Mouse (Mus musculus) intestine, postnatal 0 days (tissue): ENCODE measurements around the gene Slc25a41. TPM values are rescaled to one million over a fixed set of nuclear protein-coding genes. Genes with fewer than 3 reads are reported as not detected.

ENCODE experiments used
- ATAC-seq: fragments of 200-750 bp; cut with Nextera tagmentation; 2 replicates; pipeline ENCODE4 v1.8.0; 2017; ENCODE audit warnings: mild to moderate bottlenecking, moderate TSS enrichment, moderate library complexity
- H3K27ac ChIP-seq: fragments of 300-500 bp; sonication (generic); 2 replicates; pipeline ENCODE4 v1.5.1; 2014; ENCODE audit warnings: mild to moderate bottlenecking, low read depth, low read length, moderate library complexity
- H3K27me3 ChIP-seq: fragments of 300-500 bp; sonication (generic); replicated peaks from 2 replicates; pipeline ENCODE4 v1.6.1; 2014; ENCODE audit warnings: low read length, mixed read lengths; ENCODE audit not compliant: control insufficient read depth, insufficient read depth
- H3K36me3 ChIP-seq: fragments of 300-500 bp; sonication (generic); 2 replicates; pipeline ENCODE4 v1.6.1; 2014; ENCODE audit warnings: mild to moderate bottlenecking, moderate library complexity; ENCODE audit not compliant: control insufficient read depth, insufficient read depth
- H3K4me1 ChIP-seq: fragments of 300-500 bp; sonication (generic); replicated peaks from 2 replicates; pipeline ENCODE4 v1.6.1; 2014; ENCODE audit warnings: antibody characterized with exemption, low read length, mixed read lengths; ENCODE audit not compliant: control insufficient read depth, insufficient read depth
- H3K4me2 ChIP-seq: fragments of 300-500 bp; sonication (generic); replicated peaks from 2 replicates; pipeline ENCODE4 v1.6.1; 2014; ENCODE audit warnings: low read depth, mild to moderate bottlenecking, moderate library complexity
- H3K4me3 ChIP-seq: fragments of 300-500 bp; sonication (generic); 2 replicates; pipeline ENCODE4 v1.5.1; 2014; ENCODE audit warnings: low read depth, low read length
- H3K9ac ChIP-seq: fragments of 300-500 bp; sonication (generic); 2 replicates; pipeline ENCODE4 v1.6.1; 2014; ENCODE audit warnings: mild to moderate bottlenecking, low read depth, low read length
- H3K9me3 ChIP-seq: fragments of 300-500 bp; sonication (generic); 2 replicates; pipeline ENCODE4 v1.6.1; 2016; ENCODE audit warnings: mixed run types; ENCODE audit not compliant: control insufficient read depth
- CTCF ChIP-seq: sonication (generic); IDR thresholded peaks from 2 replicates; pipeline ENCODE4 v1.5.1; 2016; ENCODE audit warnings: low read depth, mild to moderate bottlenecking, control low read depth, antibody characterized with exemption, moderate library complexity
- WGBS: fragments of 180-500 bp; shearing (Covaris S2); extraction: QIAGEN DNeasy Blood & Tissue Kit; methylation state at CpG from one replicate; pipeline ENCODE4 v1.1.7; 2014; 5-methylcytosine and 5-hydroxymethylcytosine counted together
- polyA plus RNA-seq: library from polyadenylated mRNA; unstranded; fragments of >200 nt; fragmentation: Nextera tagmentation; extraction: Ambion mirVana; gene quantifications from 2 replicates; pipeline ENCODE4 v1.2.1, GENCODE M21; 2015

Gene Slc25a41
- polyA plus RNA-seq, 1 experiment from 2014 or later = not detected

DNA sequence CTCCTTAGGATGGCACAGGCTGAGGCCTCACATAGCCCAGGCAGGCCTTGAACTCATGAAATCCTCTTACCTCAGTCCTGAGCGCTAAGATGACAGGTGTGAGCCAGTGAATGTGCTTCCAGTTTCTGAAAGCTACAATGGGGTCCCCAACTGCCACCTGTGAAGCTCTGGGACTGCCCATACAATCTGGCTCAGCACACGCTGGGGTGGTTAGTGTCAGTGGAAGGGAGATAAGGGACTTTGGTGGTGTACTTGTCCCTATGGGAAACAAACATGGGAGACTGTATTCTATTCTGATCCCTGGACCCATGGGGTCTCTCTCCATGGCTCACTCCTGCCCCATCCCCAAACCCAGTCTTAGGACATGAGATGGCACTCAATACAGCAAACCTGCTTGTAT lies 21.8 kb downstream of the Slc25a41 start:
- Histone ChIP-seq H3K4me2 (no peak overlapping the region), H3K9ac (no peak overlapping the region), H3K4me3 (no peak overlapping the region), H3K27ac (no peak overlapping the region), H3K4me1 (no peaks in the 10 kb centered on the region), H3K36me3 (peaks cover 42% of the 10 kb centered on the region), H3K9me3 (no peaks in the 10 kb centered on the region), H3K27me3 (no peaks in the 10 kb centered on the region)
- 68% methylated on average over 2 of the region's 2 CpGs for WGBS
- ATAC-seq = no peak
- TF ChIP-seq CTCF = no peak

- peak overlapping the region; percentile 75 for H3K27ac ChIP-seq
Observed at GRCm38 (mm10) chr17:57012245-57012795, 29.1 kb downstream of the Slc25a41 start.

GRCm38 (mm10) chr17:57011236-57012141 lies 30.0 kb downstream of the Slc25a41 start, which contains the start of the genes Gtf2f1 and Gm17949:
Gtf2f1 (minus strand) TSS chr17:57011288.
Gm17949 (plus strand) TSS chr17:57011469.
- TF ChIP-seq CTCF = peak; percentile 35; the same call in 1 of the 2 replicates
- H3K27me3 ChIP-seq = no peaks in the 10 kb centered on the region
- H3K4me1 ChIP-seq = no peaks in the 10 kb centered on the region
- peak; percentile 92 for ATAC-seq
- H3K36me3 ChIP-seq = peaks cover 23% of the 10 kb centered on the region
- H3K4me2 ChIP-seq = peak within 1 kb of the TSS; percentile 89
- H3K9ac ChIP-seq = peak within 1 kb of the TSS; percentile 78
- peak within 1 kb of the TSS; percentile 70 for H3K4me3 ChIP-seq
- H3K27ac ChIP-seq = peak within 1 kb of the TSS; percentile 75
- under 1% methylated on average over 51 of the region's 51 CpGs for WGBS
- no peaks in the 10 kb centered on the region for H3K9me3 ChIP-seq

More at GRCm38 (mm10) chr17:57012245-57012795, 29.1 kb downstream of the Slc25a41 start:
- H3K4me2 ChIP-seq = peak overlapping the region; percentile 84
- no peak for ATAC-seq
- no peaks in the 10 kb centered on the region for H3K9me3 ChIP-seq
- no peak overlapping the region for H3K9ac ChIP-seq
- peak overlapping the region; percentile 70 for H3K4me3 ChIP-seq
- no peaks in the 10 kb centered on the region for H3K4me1 ChIP-seq
- no peak for TF ChIP-seq CTCF
- H3K36me3 ChIP-seq = peaks cover 14% of the 10 kb centered on the region
- 78% methylated on average over 13 of the region's 13 CpGs for WGBS
- no peaks in the 10 kb centered on the region for H3K27me3 ChIP-seq

GRCm38 (mm10) chr17:57010911-57011235 lies 30.6 kb downstream of the Slc25a41 start:
- Histone ChIP-seq H3K4me3 (peak overlapping the region; percentile 70), H3K9me3 (no peaks in the 10 kb centered on the region), H3K9ac (peak overlapping the region; percentile 78), H3K27ac (peak overlapping the region; percentile 73), H3K4me2 (peak overlapping the region; percentile 89), H3K27me3 (no peaks in the 10 kb centered on the region), H3K4me1 (no peaks in the 10 kb centered on the region), H3K36me3 (peaks cover 29% of the 10 kb centered on the region)
- ATAC-seq = peak; percentile 61
- TF ChIP-seq CTCF = no peak
- WGBS = under 1% methylated on average over 19 of the region's 19 CpGs

DNA sequence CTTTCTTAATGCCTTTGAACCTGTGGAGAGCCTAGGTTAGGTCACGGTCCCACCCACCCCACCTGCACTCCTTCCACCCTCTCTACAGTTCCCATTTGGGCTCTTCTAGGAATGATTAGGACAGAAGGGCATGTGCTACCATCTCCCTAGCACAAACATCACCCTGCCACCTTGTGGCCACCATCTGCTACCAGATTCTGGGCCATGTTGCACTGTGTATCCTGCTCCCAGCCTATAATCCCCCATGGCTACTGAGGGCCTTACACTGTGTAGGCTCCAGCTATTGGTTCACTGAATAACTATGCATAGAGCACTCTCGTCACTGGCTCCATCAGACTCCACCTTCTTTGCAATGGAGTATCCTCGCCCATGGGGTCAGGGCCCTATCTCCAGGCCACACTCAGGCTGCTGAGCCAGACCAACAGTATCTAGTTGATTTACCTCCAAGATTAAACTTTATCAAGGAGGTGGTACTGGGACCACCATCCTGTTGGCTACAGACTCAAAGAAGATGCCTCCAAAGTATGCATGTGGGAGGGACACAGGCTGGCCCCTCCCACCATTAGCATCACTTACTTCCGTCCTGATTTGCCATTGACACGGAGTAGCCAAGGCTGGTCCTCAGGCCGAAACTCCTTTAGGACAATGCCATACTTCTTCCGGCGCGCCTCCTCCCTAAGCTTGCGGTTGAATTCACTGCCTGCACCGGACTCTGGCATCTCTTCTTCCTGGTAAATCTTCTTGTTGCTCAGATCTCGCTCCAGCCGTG lies 34.1 kb downstream of the Slc25a41 start:
- Histone ChIP-seq H3K9me3 (no peaks in the 10 kb centered on the region), H3K36me3 (peaks cover 63% of the 10 kb centered on the region), H3K9ac (no peak overlapping the region), H3K4me2 (no peak overlapping the region), H3K4me3 (no peak overlapping the region), H3K27ac (no peak overlapping the region), H3K27me3 (no peaks in the 10 kb centered on the region), H3K4me1 (no peaks in the 10 kb centered on the region)
- TF ChIP-seq CTCF = peak; percentile 61
- 93% methylated on average over 13 of the region's 13 CpGs for WGBS
- no peak for ATAC-seq

GRCm38 (mm10) chr17:57003994-57004393 lies 37.5 kb downstream of the Slc25a41 start:
- ATAC-seq = no peak
- H3K4me1 ChIP-seq = no peaks in the 10 kb centered on the region
- no peak overlapping the region for H3K27ac ChIP-seq
- H3K4me2 ChIP-seq = no peak overlapping the region
- no peak overlapping the region for H3K9ac ChIP-seq
- H3K9me3 ChIP-seq = no peaks in the 10 kb centered on the region
- H3K4me3 ChIP-seq = no peak overlapping the region
- 92% methylated on average over 7 of the region's 7 CpGs for WGBS
- no peak for TF ChIP-seq CTCF
- H3K36me3 ChIP-seq = peaks cover 73% of the 10 kb centered on the region
- H3K27me3 ChIP-seq = no peaks in the 10 kb centered on the region
